Mouse (Mus musculus) hindlimb bud, embryonic 11.5 days (tissue): ENCODE measurements around the gene Gnl1.
"Not testable (repeated sequence)": the region's sequence is repeated elsewhere in the genome, so short reads cannot be mapped to it uniquely, and the experiment has no call there.

Experiments used
- DNase-seq: peaks from one replicate; pipeline ENCODE4 v3.0.0-alpha.2; 2012; ENCODE audit warnings: low read depth, low spot score; ENCODE audit errors: extremely low spot score

Gene Gnl1

GRCm38 (mm10) chr17:35979401-35980362 lies at the start of gene Gnl1, which contains the start of gene Prr3:
Gene Gnl1 (plus strand): TSS chr17:35979851.
Gene Prr3 (minus strand): TSS chr17:35980236.
- peak; percentile 77 for DNase-seq

- DNase-seq, result no peak
Measured at GRCm38 (mm10) chr17:35930627-35931026, 49.0 kb upstream of the Gnl1 start.

GRCm38 (mm10) chr17:35932608-35933007 lies 47.0 kb upstream of the Gnl1 start:
- DNase-seq, result no peak

GRCm38 (mm10) chr17:35935763-35936162 lies 43.9 kb upstream of the Gnl1 start:
- DNase-seq, result not testable (repeated sequence)

- DNase-seq, result no peak
Measured at GRCm38 (mm10) chr17:35937700-35938348, 41.8 kb upstream of the Gnl1 start.

- no peak for DNase-seq
Measured at GRCm38 (mm10) chr17:35939108-35939507, 40.5 kb upstream of the Gnl1 start.

- no peak for DNase-seq
Measured at GRCm38 (mm10) chr17:35939941-35940340, 39.7 kb upstream of the Gnl1 start.

GRCm38 (mm10) chr17:35950946-35951345 lies 28.7 kb upstream of the Gnl1 start:
- not testable (repeated sequence) for DNase-seq

- not testable (repeated sequence) for DNase-seq
Measured at GRCm38 (mm10) chr17:35952559-35952958, 27.1 kb upstream of the Gnl1 start.

GRCm38 (mm10) chr17:35954665-35955064 lies 25.0 kb upstream of the Gnl1 start:
- no peak for DNase-seq

GRCm38 (mm10) chr17:35958533-35959223 lies 21.0 kb upstream of the Gnl1 start:
- no peak for DNase-seq

GRCm38 (mm10) chr17:35963279-35963678 lies 16.4 kb upstream of the Gnl1 start:
- no peak for DNase-seq

GRCm38 (mm10) chr17:35967621-35968020 lies 12.0 kb upstream of the Gnl1 start:
- DNase-seq, result no peak

GRCm38 (mm10) chr17:35969418-35970389 lies 9.9 kb upstream of the Gnl1 start, which contains the start of gene Abcf1:
Gene Abcf1 (minus strand): TSS chr17:35969761.
- DNase-seq, result peak; percentile 83

GRCm38 (mm10) chr17:35972131-35972530 lies 7.5 kb upstream of the Gnl1 start:
- no peak for DNase-seq

GRCm38 (mm10) chr17:35978811-35979400 lies 745 bp upstream of the Gnl1 start:
- DNase-seq, result peak; percentile 33

- DNase-seq, result no peak
Measured at GRCm38 (mm10) chr17:35980363-35980754, 708 bp downstream of the Gnl1 start.

- DNase-seq, result no peak
Measured at GRCm38 (mm10) chr17:35981776-35982175, 2.1 kb downstream of the Gnl1 start.

- DNase-seq, result no peak
Measured at GRCm38 (mm10) chr17:35991781-35992180, 12.1 kb downstream of the Gnl1 start.

GRCm38 (mm10) chr17:35993675-35994074 lies 14.0 kb downstream of the Gnl1 start:
- peak; percentile 80 for DNase-seq
